Mouse (Mus musculus) forebrain, embryonic 12.5 days (tissue): ENCODE results near the gene Scfd2. TPM values are rescaled to one million over a fixed set of nuclear protein-coding genes. Genes with fewer than 3 reads are reported as not detected.

ENCODE experiments used
- ATAC-seq: fragments of 200-750 bp; cut with Nextera tagmentation; 2 replicates; pipeline ENCODE4 v1.8.0; 2017; ENCODE audit warnings: moderate TSS enrichment; ENCODE audit not compliant: low FRiP score
- H3K27ac ChIP-seq: fragments of 300-500 bp; sonication (generic); 2 replicates; pipeline ENCODE4 v1.5.1; 2016; ENCODE audit warnings: mild to moderate bottlenecking
- H3K27me3 ChIP-seq: fragments of 300-500 bp; sonication (generic); 2 replicates; pipeline ENCODE4 v1.6.1; 2016; ENCODE audit warnings: mild to moderate bottlenecking
- H3K36me3 ChIP-seq: fragments of 300-500 bp; sonication (generic); replicated peaks from 2 replicates; pipeline ENCODE4 v1.6.1; 2016; ENCODE audit warnings: mild to moderate bottlenecking
- H3K4me1 ChIP-seq: fragments of 300-500 bp; sonication (generic); 2 replicates; pipeline ENCODE4 v1.6.1; 2016
- H3K4me2 ChIP-seq: fragments of 300-500 bp; sonication (generic); 2 replicates; pipeline ENCODE4 v1.6.1; 2016; ENCODE audit warnings: mild to moderate bottlenecking, moderate library complexity
- H3K4me3 ChIP-seq: fragments of 300-500 bp; sonication (generic); replicated peaks from 2 replicates; pipeline ENCODE4 v1.5.1; 2016; ENCODE audit warnings: mild to moderate bottlenecking
- H3K9ac ChIP-seq: fragments of 300-500 bp; sonication (generic); 2 replicates; pipeline ENCODE4 v1.6.1; 2016; ENCODE audit warnings: mild to moderate bottlenecking
- H3K9me3 ChIP-seq: fragments of 300-500 bp; sonication (generic); 2 replicates; pipeline ENCODE4 v1.6.1; 2016
- WGBS: fragments of 180-500 bp; shearing (Covaris S2); methylation state at CpG from one replicate; pipeline ENCODE4 v1.1.7; 2016; 5-methylcytosine and 5-hydroxymethylcytosine counted together
- polyA plus RNA-seq: library from polyadenylated mRNA; unstranded; fragments of >200 nt; fragmentation: Nextera tagmentation; extraction: Ambion mirVana; gene quantifications from 2 replicates; pipeline ENCODE4 v1.2.1, GENCODE M21; 2016

Gene Scfd2
- polyA plus RNA-seq, 1 experiment from 2014 or later, result 17.0 TPM

GRCm38 (mm10) chr5:74188886-74189285 lies 342.7 kb downstream of the Scfd2 start:
- Histone ChIP-seq H3K4me1 (peaks cover 19% of the 10 kb centered on the region), H3K4me3 (no peak overlapping the region), H3K9ac (no peak overlapping the region), H3K36me3 (no peaks in the 10 kb centered on the region), H3K27me3 (peaks cover 12% of the 10 kb centered on the region), H3K27ac (no peak overlapping the region), H3K9me3 (no peaks in the 10 kb centered on the region), H3K4me2 (no peak overlapping the region)
- 64% methylated on average over 8 of the region's 8 CpGs for WGBS
- ATAC-seq, result no peak

GRCm38 (mm10) chr5:74188076-74188475 lies 343.5 kb downstream of the Scfd2 start:
- ATAC-seq, result no peak
- 88% methylated on average over 12 of the region's 12 CpGs for WGBS
- H3K4me1 ChIP-seq, result peaks cover 16% of the 10 kb centered on the region
- no peak overlapping the region for H3K27ac ChIP-seq
- no peaks in the 10 kb centered on the region for H3K36me3 ChIP-seq
- no peaks in the 10 kb centered on the region for H3K9me3 ChIP-seq
- H3K27me3 ChIP-seq, result peaks cover 6% of the 10 kb centered on the region
- H3K4me3 ChIP-seq, result no peak overlapping the region
- no peak overlapping the region for H3K9ac ChIP-seq
- H3K4me2 ChIP-seq, result no peak overlapping the region

- H3K4me1 ChIP-seq, result peaks cover 23% of the 10 kb centered on the region
Observed at GRCm38 (mm10) chr5:74184607-74185006, 347.0 kb downstream of the Scfd2 start.

GRCm38 (mm10) chr5:74183118-74183517 lies 348.4 kb downstream of the Scfd2 start:
- no peak overlapping the region for H3K4me3 ChIP-seq
- ATAC-seq, result no peak
- WGBS, result 54% methylated on average over 10 of the region's 10 CpGs
- H3K36me3 ChIP-seq, result no peaks in the 10 kb centered on the region
- H3K27me3 ChIP-seq, result 0 out of 2 replicates have a peak, but pooled peaks cover 6% of the 10 kb centered on the region
- H3K27ac ChIP-seq, result no peak overlapping the region
- H3K9ac ChIP-seq, result no peak overlapping the region
- no peak overlapping the region for H3K4me2 ChIP-seq
- H3K9me3 ChIP-seq, result no peaks in the 10 kb centered on the region
- peaks cover 22% of the 10 kb centered on the region for H3K4me1 ChIP-seq

More at GRCm38 (mm10) chr5:74184607-74185006, 347.0 kb downstream of the Scfd2 start:
- H3K4me3 ChIP-seq, result no peak overlapping the region
- no peak overlapping the region for H3K4me2 ChIP-seq
- H3K27ac ChIP-seq, result no peak overlapping the region
- no peak for ATAC-seq
- no peaks in the 10 kb centered on the region for H3K9me3 ChIP-seq
- 86% methylated on average over 9 of the region's 9 CpGs for WGBS
- H3K27me3 ChIP-seq, result 0 out of 2 replicates have a peak, but pooled peaks cover 6% of the 10 kb centered on the region
- H3K36me3 ChIP-seq, result no peaks in the 10 kb centered on the region
- no peak overlapping the region for H3K9ac ChIP-seq

- Histone ChIP-seq H3K36me3 (no peaks in the 10 kb centered on the region), H3K4me2 (no peak overlapping the region), H3K9me3 (no peaks in the 10 kb centered on the region), H3K27ac (no peak overlapping the region), H3K4me3 (no peak overlapping the region), H3K9ac (no peak overlapping the region), H3K27me3 (0 out of 2 replicates have a peak, but pooled peaks cover 6% of the 10 kb centered on the region), H3K4me1 (peaks cover 27% of the 10 kb centered on the region)
- whole genome bisulfite sequencing, result 19% methylated on average over 10 of the region's 10 CpGs
- ATAC-seq, result 0 out of 2 replicates have a peak, but pooled peaks have one; percentile 30
Observed at GRCm38 (mm10) chr5:74180216-74180615, 351.3 kb downstream of the Scfd2 start.

GRCm38 (mm10) chr5:74175526-74176270 lies 355.9 kb downstream of the Scfd2 start:
- WGBS, result 49% methylated on average over 14 of the region's 14 CpGs
- H3K4me1 ChIP-seq, result peaks cover 36% of the 10 kb centered on the region
- no peak overlapping the region for H3K9ac ChIP-seq
- no peaks in the 10 kb centered on the region for H3K27me3 ChIP-seq
- H3K4me3 ChIP-seq, result no peak overlapping the region
- H3K36me3 ChIP-seq, result no peaks in the 10 kb centered on the region
- ATAC-seq, result no peak; the same call in 1 of the 2 replicates
- no peak overlapping the region for H3K4me2 ChIP-seq
- H3K9me3 ChIP-seq, result no peaks in the 10 kb centered on the region
- peak overlapping the region; percentile 1; the same call in 1 of the 2 replicates for H3K27ac ChIP-seq

- H3K4me3 ChIP-seq, result no peak overlapping the region
- ATAC-seq, result peak; percentile 55
- no peak overlapping the region for H3K4me2 ChIP-seq
- no peak overlapping the region for H3K9ac ChIP-seq
- peak overlapping the region; percentile 37 for H3K27ac ChIP-seq
- no peaks in the 10 kb centered on the region for H3K9me3 ChIP-seq
- H3K4me1 ChIP-seq, result peaks cover 20% of the 10 kb centered on the region
- 56% methylated on average over 18 of the region's 18 CpGs for WGBS
- no peaks in the 10 kb centered on the region for H3K27me3 ChIP-seq
- H3K36me3 ChIP-seq, result no peaks in the 10 kb centered on the region
Observed at GRCm38 (mm10) chr5:74173162-74173844, 358.3 kb downstream of the Scfd2 start.

- Histone ChIP-seq H3K9me3 (no peaks in the 10 kb centered on the region), H3K4me2 (no peak overlapping the region), H3K4me1 (peaks cover 20% of the 10 kb centered on the region), H3K36me3 (no peaks in the 10 kb centered on the region), H3K4me3 (no peak overlapping the region), H3K27me3 (no peaks in the 10 kb centered on the region), H3K9ac (no peak overlapping the region), H3K27ac (0 out of 2 replicates have a peak overlapping the region, but pooled peaks have one; percentile 31)
- ATAC-seq, result no peak
- WGBS, result 68% methylated on average over 12 of the region's 12 CpGs
Observed at GRCm38 (mm10) chr5:74172208-74172607, 359.4 kb downstream of the Scfd2 start.

GRCm38 (mm10) chr5:74171768-74172167 lies 359.8 kb downstream of the Scfd2 start:
- no peak for ATAC-seq
- no peak overlapping the region for H3K4me2 ChIP-seq
- 76% methylated on average over 9 of the region's 9 CpGs for WGBS
- no peak overlapping the region for H3K4me3 ChIP-seq
- H3K27ac ChIP-seq, result no peak overlapping the region
- H3K4me1 ChIP-seq, result peaks cover 20% of the 10 kb centered on the region
- no peaks in the 10 kb centered on the region for H3K9me3 ChIP-seq
- no peak overlapping the region for H3K9ac ChIP-seq
- no peaks in the 10 kb centered on the region for H3K27me3 ChIP-seq
- no peaks in the 10 kb centered on the region for H3K36me3 ChIP-seq

GRCm38 (mm10) chr5:74168085-74168484 lies 363.5 kb downstream of the Scfd2 start:
- 89% methylated on average over 3 of the region's 3 CpGs for WGBS
- H3K27ac ChIP-seq, result no peak overlapping the region
- no peaks in the 10 kb centered on the region for H3K27me3 ChIP-seq

GRCm38 (mm10) chr5:74166642-74167041 lies 364.9 kb downstream of the Scfd2 start:
- no peak overlapping the region for H3K27ac ChIP-seq
- no peak overlapping the region for H3K4me3 ChIP-seq
- ATAC-seq, result no peak
- H3K4me1 ChIP-seq, result peaks cover 8% of the 10 kb centered on the region
- no peaks in the 10 kb centered on the region for H3K27me3 ChIP-seq
- H3K36me3 ChIP-seq, result no peaks in the 10 kb centered on the region
- no peaks in the 10 kb centered on the region for H3K9me3 ChIP-seq
- H3K4me2 ChIP-seq, result no peak overlapping the region
- 96% methylated on average over 3 of the region's 3 CpGs for WGBS
- H3K9ac ChIP-seq, result no peak overlapping the region

More at GRCm38 (mm10) chr5:74168085-74168484, 363.5 kb downstream of the Scfd2 start:
- Histone ChIP-seq H3K9ac (no peak overlapping the region), H3K9me3 (no peaks in the 10 kb centered on the region), H3K36me3 (no peaks in the 10 kb centered on the region), H3K4me3 (no peak overlapping the region), H3K4me1 (peaks cover 6% of the 10 kb centered on the region; the same call in 1 of the 2 replicates), H3K4me2 (no peak overlapping the region)
- ATAC-seq, result no peak

- Histone ChIP-seq H3K27ac (no peak overlapping the region), H3K9ac (no peak overlapping the region), H3K4me1 (peaks cover 13% of the 10 kb centered on the region), H3K27me3 (no peaks in the 10 kb centered on the region), H3K9me3 (no peaks in the 10 kb centered on the region), H3K4me2 (no peak overlapping the region), H3K4me3 (no peak overlapping the region), H3K36me3 (no peaks in the 10 kb centered on the region)
- ATAC-seq, result no peak
- 84% methylated on average over 7 of the region's 7 CpGs for WGBS
Observed at GRCm38 (mm10) chr5:74164547-74164946, 367.0 kb downstream of the Scfd2 start.
